Mouse (Mus musculus) small intestine, adult 2 months (tissue): ENCODE data around the gene Plbd2.

Experiments
- CTCF ChIP-seq: fragments of 200-500 bp; IDR thresholded peaks from 2 replicates; pipeline ENCODE4 v1.5.1; 2012; ENCODE audit warnings: low read depth, mild to moderate bottlenecking, control low read depth, inconsistent platforms, low read length, moderate library complexity, mixed read lengths; ENCODE audit not compliant: insufficient replicate concordance, insufficient read length; ENCODE audit errors: extremely low read depth
- POLR2A ChIP-seq: fragments of 200-500 bp; IDR thresholded peaks from 2 replicates; pipeline ENCODE4 v1.6.1; 2012; ENCODE audit warnings: low read depth, mild to moderate bottlenecking, control low read depth, inconsistent platforms, low read length, moderate library complexity

GRCm38 (mm10) chr5:120461902-120462301, 41.5 kb downstream of the Plbd2 start:
- TF ChIP-seq CTCF (no peak), POLR2A (no peak)
